8 mouse cellular contexts compared by ENCODE assay signal in the genomic region with DNA sequence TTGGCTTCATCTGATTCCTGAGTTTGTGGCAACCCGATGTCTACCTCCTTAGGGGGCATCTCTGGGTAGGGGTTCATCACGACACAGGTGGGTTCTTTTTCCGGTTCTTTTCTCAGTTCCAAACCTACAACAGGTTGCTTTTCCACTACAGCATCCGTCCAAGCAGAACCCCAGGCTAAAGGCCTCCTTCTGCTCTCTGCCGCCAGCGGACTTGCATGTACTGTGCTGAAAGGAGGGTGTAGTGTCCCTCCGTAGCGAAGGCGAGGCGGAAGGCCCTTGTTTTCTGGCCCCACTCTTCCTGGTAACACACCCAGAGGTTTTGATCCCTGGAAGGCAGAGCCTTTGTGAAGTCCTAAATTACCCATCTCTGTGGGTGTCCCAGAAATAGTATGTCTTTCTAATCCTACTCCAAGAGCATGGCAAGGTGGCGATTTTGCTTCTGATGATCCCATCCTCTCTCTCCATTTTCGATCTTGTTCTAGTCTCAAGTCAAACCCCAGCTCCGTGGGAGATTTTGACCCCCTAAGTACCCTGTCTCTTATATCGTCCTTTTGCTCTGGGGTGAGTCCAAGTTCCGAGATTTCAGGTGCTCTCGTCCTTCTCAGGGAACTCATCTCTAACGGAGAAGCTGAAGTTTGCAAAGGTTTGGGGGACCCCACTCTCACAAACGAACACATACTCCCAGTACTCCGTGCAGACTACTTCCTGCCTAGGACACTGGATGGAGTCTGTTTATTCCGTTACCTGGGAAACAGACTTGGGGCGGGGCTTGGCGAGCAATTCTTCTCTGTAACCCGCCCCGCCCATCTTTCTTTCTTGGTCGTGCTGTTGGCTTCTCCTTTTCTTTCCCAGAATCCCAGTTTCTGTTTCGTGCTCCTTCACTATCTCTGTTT. TPM values are rescaled to one million over a fixed set of nuclear protein-coding genes. Genes with fewer than 3 reads are reported as not detected.
A peak's percentile ranks its signal among the peaks of the same experiment; 100 is the strongest.
DNase-seq lines count a peak whose midpoint lies in the region; ATAC-seq and TF ChIP-seq lines count a peak whose summit lies in the region.

Efhb (minus strand) TSS at position 719 of the 893 bp plus-strand sequence.

- no peak for TF ChIP-seq POLR2A in ES-Bruce4 (IDR thresholded peaks at IDR 0.05; ENCODE audit: insufficient read depth, low read length)

- TF ChIP-seq EP300 in ES-Bruce4 (IDR thresholded peaks at IDR 0.05; ENCODE audit: insufficient read depth, low read depth, low read length), result no peak
- TF ChIP-seq EP300 in liver, postnatal 0 days (IDR thresholded peaks at IDR 0.05; ENCODE audit: low read depth), result no peak

- DNase-seq in cerebellum, adult 11 months, result peak; percentile 35
- peak; percentile 82 for DNase-seq in heart, postnatal 25 days (ENCODE audit: low spot score)
- DNase-seq in large intestine, adult 2 months (ENCODE audit: low read depth, low spot score), result peak; percentile 84
- DNase-seq in liver, postnatal 0 days, result peak; percentile 80
- DNase-seq in testis, postnatal 10 days (ENCODE audit: low spot score), result peak; percentile 97

- H3K9me3 ChIP-seq in ES-Bruce4 (replicated peaks; ENCODE audit: control insufficient read depth, insufficient read depth, low read length, poor library complexity, severe bottlenecking), result peaks cover 6% of the 10 kb centered on the region
- H3K9me3 ChIP-seq in forebrain, embryonic 16.5 days (ENCODE audit: control insufficient read depth, low read length), result no peaks in the 10 kb centered on the region
- no peaks in the 10 kb centered on the region for H3K9me3 ChIP-seq in liver, postnatal 0 days (ENCODE audit: low read length)
- H3K9me3 ChIP-seq in neural tube, embryonic 12.5 days, result no peaks in the 10 kb centered on the region

- no peaks in the 10 kb centered on the region for H3K27me3 ChIP-seq in ES-Bruce4 (ENCODE audit: control insufficient read depth, insufficient read depth, low read length, poor library complexity, severe bottlenecking)
- no peaks in the 10 kb centered on the region for H3K27me3 ChIP-seq in forebrain, embryonic 16.5 days (replicated peaks; ENCODE audit: control insufficient read depth, insufficient read depth, low read length)
- no peaks in the 10 kb centered on the region for H3K27me3 ChIP-seq in liver, postnatal 0 days (ENCODE audit: insufficient read depth, low read length)
- no peaks in the 10 kb centered on the region for H3K27me3 ChIP-seq in neural tube, embryonic 12.5 days (replicated peaks)

- H3K4me2 ChIP-seq in forebrain, embryonic 16.5 days (ENCODE audit: low read length), result peak within 1 kb of the TSS; percentile 59
- peak within 1 kb of the TSS; percentile 68 for H3K4me2 ChIP-seq in liver, postnatal 0 days (ENCODE audit: low read depth, low read length)
- H3K4me2 ChIP-seq in neural tube, embryonic 12.5 days (replicated peaks), result peak within 1 kb of the TSS; percentile 71

- peak within 1 kb of the TSS; percentile 38 for H3K4me3 ChIP-seq in ES-Bruce4 (ENCODE audit: low read depth, low read length)
- peak within 1 kb of the TSS; percentile 40 for H3K4me3 ChIP-seq in forebrain, embryonic 16.5 days (replicated peaks; ENCODE audit: low read length)
- H3K4me3 ChIP-seq in liver, postnatal 0 days (ENCODE audit: low read depth, low read length), result peak within 1 kb of the TSS; percentile 23
- H3K4me3 ChIP-seq in neural tube, embryonic 12.5 days, result peak within 1 kb of the TSS; percentile 38

- 19% methylated on average over 26 of the region's 26 CpGs for WGBS in forebrain, embryonic 16.5 days
- 20% methylated on average over 26 of the region's 26 CpGs for WGBS in large intestine, adult 2 months
- 26% methylated on average over 26 of the region's 26 CpGs for WGBS in liver, postnatal 0 days (ENCODE audit: insufficient replicate concordance)
- 19% methylated on average over 26 of the region's 26 CpGs for WGBS in neural tube, embryonic 12.5 days

- TF ChIP-seq CTCF in ES-Bruce4 (IDR thresholded peaks at IDR 0.05; ENCODE audit: low read depth, low read length), result no peak
- no peak for TF ChIP-seq CTCF in liver, postnatal 0 days (IDR thresholded peaks at IDR 0.05; ENCODE audit: low read depth)

- no peaks in the 10 kb centered on the region for H3K36me3 ChIP-seq in ES-Bruce4 (ENCODE audit: control insufficient read depth, insufficient read depth, low read length, poor library complexity, severe bottlenecking)
- no peaks in the 10 kb centered on the region for H3K36me3 ChIP-seq in forebrain, embryonic 16.5 days (ENCODE audit: control insufficient read depth, insufficient read depth)
- H3K36me3 ChIP-seq in liver, postnatal 0 days (replicated peaks; ENCODE audit: insufficient read depth, low read length), result no peaks in the 10 kb centered on the region
- H3K36me3 ChIP-seq in neural tube, embryonic 12.5 days, result no peaks in the 10 kb centered on the region

- peak; percentile 97 for ATAC-seq in forebrain, embryonic 16.5 days
- peak; percentile 79 for ATAC-seq in liver, postnatal 0 days
- peak; percentile 97 for ATAC-seq in neural tube, embryonic 12.5 days (ENCODE audit: low FRiP score, low read depth)

- H3K27ac ChIP-seq in ES-Bruce4 (ENCODE audit: insufficient read depth, low read length), result no peak within 1 kb of the TSS
- H3K27ac ChIP-seq in forebrain, embryonic 16.5 days (ENCODE audit: low read length), result no peak within 1 kb of the TSS
- H3K27ac ChIP-seq in liver, postnatal 0 days (ENCODE audit: low read depth), result no peak within 1 kb of the TSS
- no peak within 1 kb of the TSS for H3K27ac ChIP-seq in neural tube, embryonic 12.5 days

- peak within 1 kb of the TSS; percentile 62 for H3K9ac ChIP-seq in ES-Bruce4 (ENCODE audit: low read depth, poor library complexity, severe bottlenecking)
- peak within 1 kb of the TSS; percentile 33; the same call in 1 of the 2 replicates for H3K9ac ChIP-seq in forebrain, embryonic 16.5 days (replicated peaks; ENCODE audit: low read depth, low read length)
- 0 out of 2 replicates have a peak within 1 kb of the TSS, but pooled peaks have one; percentile 2 for H3K9ac ChIP-seq in liver, postnatal 0 days (replicated peaks)
- peak within 1 kb of the TSS; percentile 38 for H3K9ac ChIP-seq in neural tube, embryonic 12.5 days

- peaks cover 5% of the 10 kb centered on the region for H3K4me1 ChIP-seq in ES-Bruce4 (ENCODE audit: control insufficient read depth, insufficient read depth, low read length)
- peaks cover 8% of the 10 kb centered on the region; the same call in 1 of the 2 replicates for H3K4me1 ChIP-seq in forebrain, embryonic 16.5 days (replicated peaks; ENCODE audit: control insufficient read depth, insufficient read depth, low read length)
- no peaks in the 10 kb centered on the region for H3K4me1 ChIP-seq in liver, postnatal 0 days (ENCODE audit: insufficient read depth)
- H3K4me1 ChIP-seq in neural tube, embryonic 12.5 days, result 0 out of 2 replicates have a peak, but pooled peaks cover 6% of the 10 kb centered on the region

- intact Hi-C loops in heart, postnatal 25 days (cut with DNase I), result no loop called here

RNA-seq across cellular contexts. Expression of gene Efhb, which starts in this region (rescaled TPM):
- 1.7 and 2.1 TPM in 2 replicates for polyA plus RNA-seq in ES-Bruce4 (2011; ENCODE audit: insufficient read depth, insufficient read length, low read depth, missing spikeins)
- 0.62 TPM in 2 replicates for polyA plus RNA-seq in forebrain, embryonic 16.5 days (2015; fragmentation: Nextera tagmentation; extraction: Ambion mirVana)
- total RNA-seq in heart, postnatal 25 days (2021), result under 1 TPM; 0.06 to 0.10 TPM
- 0.56 and 0.59 TPM in 2 replicates for polyA plus RNA-seq in large intestine, adult 2 months (2012; rRNA removed)
- 0.09 and 0.11 TPM in 2 replicates for polyA plus RNA-seq in liver, postnatal 0 days (2015; fragmentation: Nextera tagmentation; extraction: Ambion mirVana)
- polyA plus RNA-seq in neural tube, embryonic 12.5 days (2016; fragmentation: Nextera tagmentation; extraction: Ambion mirVana), result 0.37 and 0.46 TPM in 2 replicates

Comparison
In these comparisons a context has a peak if more than half of its experiments do, and no peak if none do; other contexts are left out.
1. Peak in ATAC-seq, H3K4me3 ChIP-seq, H3K9ac ChIP-seq and H3K4me2 ChIP-seq in forebrain, embryonic 16.5 days; RNA of the gene not detected or under 1 TPM.
2. Peak in DNase-seq in heart, postnatal 25 days; RNA of the gene not detected or under 1 TPM.
3. Peak in DNase-seq in large intestine, adult 2 months; RNA of the gene not detected or under 1 TPM.
4. Peak in DNase-seq, ATAC-seq, H3K4me3 ChIP-seq, H3K9ac ChIP-seq and H3K4me2 ChIP-seq in liver, postnatal 0 days; RNA of the gene not detected or under 1 TPM.
5. Peak in ATAC-seq, H3K4me3 ChIP-seq, H3K9ac ChIP-seq and H3K4me2 ChIP-seq in neural tube, embryonic 12.5 days; RNA of the gene not detected or under 1 TPM.
6. H3K9ac ChIP-seq: peak in every context shown above with its lines; median percentile 62 in ES-Bruce4; 38 in neural tube, embryonic 12.5 days; 33 in forebrain, embryonic 16.5 days; 2 in liver, postnatal 0 days.
7. DNase-seq: peak in every context shown above with its lines; median percentile 97 in testis, postnatal 10 days; 84 in large intestine, adult 2 months; 82 in heart, postnatal 25 days; 80 in liver, postnatal 0 days; 35 in cerebellum, adult 11 months.